In genomic region chr10:98906941-98907549, GRCm38 (mm10) we compare ENCODE assay signal across 15 mouse cellular contexts. TPM values are rescaled to one million over a fixed set of nuclear protein-coding genes. Genes with fewer than 3 reads are reported as not detected.
DNase-seq lines count a peak whose midpoint lies in the region; ATAC-seq lines count a peak whose summit lies in the region.
"Had no signal": no experiment of that assay in that cellular context is flagged by ENCODE, and none has a peak within 500 bp of the region (broad histone marks: within the 10 kb centered on the region; RNA-seq: fewer than 3 reads in every experiment).

No protein-coding gene starts in this region.

- H3K36me3 ChIP-seq in liver, embryonic 11.5 days (ENCODE audit: control insufficient read depth, insufficient read depth, low read length): no peaks in the 10 kb centered on the region
- H3K36me3 ChIP-seq: embryonic facial prominence, embryonic 13.5 days; forebrain, embryonic 10.5 days; limb, embryonic 15.5 days; midbrain, embryonic 12.5 days had no signal

- peaks cover 23% of the 10 kb centered on the region for H3K4me1 ChIP-seq in liver, embryonic 11.5 days (replicated peaks; ENCODE audit: control insufficient read depth, insufficient read depth, low read length)
- H3K4me1 ChIP-seq: embryonic facial prominence, embryonic 13.5 days; forebrain, embryonic 10.5 days; limb, embryonic 15.5 days; midbrain, embryonic 12.5 days had no signal

- 50% methylated on average over 5 of the region's 5 CpGs for WGBS in liver, embryonic 11.5 days

- no peaks in the 10 kb centered on the region for H3K27me3 ChIP-seq in liver, embryonic 11.5 days (replicated peaks; ENCODE audit: control insufficient read depth, insufficient read depth, low read length)
- H3K27me3 ChIP-seq: embryonic facial prominence, embryonic 13.5 days; limb, embryonic 15.5 days; midbrain, embryonic 12.5 days had no signal

- peak; percentile 27 for ATAC-seq in liver, embryonic 11.5 days (replicated peaks; ENCODE audit: low FRiP score)

- H3K4me3 ChIP-seq in liver, embryonic 11.5 days (ENCODE audit: low read depth, low read length): no peak overlapping the region
- H3K4me3 ChIP-seq: embryonic facial prominence, embryonic 13.5 days; forebrain, embryonic 10.5 days; limb, embryonic 15.5 days; midbrain, embryonic 12.5 days had no signal

- no peaks in the 10 kb centered on the region for H3K9me3 ChIP-seq in liver, embryonic 11.5 days (ENCODE audit: control insufficient read depth, low read length)
- H3K9me3 ChIP-seq: embryonic facial prominence, embryonic 13.5 days; forebrain, embryonic 10.5 days; limb, embryonic 15.5 days; midbrain, embryonic 12.5 days had no signal

- no peak overlapping the region for H3K9ac ChIP-seq in liver, embryonic 11.5 days (ENCODE audit: low read depth, low read length)
- H3K9ac ChIP-seq: embryonic facial prominence, embryonic 13.5 days; limb, embryonic 15.5 days; midbrain, embryonic 12.5 days had no signal

- peak; percentile 31 for DNase-seq in layer of hippocampus, adult 9-11 months
- DNase-seq in layer of hippocampus, postnatal 36 days: no peak
- peak; percentile 71 for DNase-seq in brain, adult 2 months (ENCODE audit: low read depth, low spot score)
- no peak for DNase-seq in liver, embryonic 11.5 days (ENCODE audit: low spot score)
- peak; percentile 42 for DNase-seq in lung, postnatal 25 days (ENCODE audit: low spot score)
- no peak for DNase-seq in gastrocnemius, adult 8-10 months (ENCODE audit: low spot score in 2 of 2)
- no peak for DNase-seq in urinary bladder, postnatal 4 days (ENCODE audit: low spot score in 2 of 2)
- DNase-seq: adrenal gland, postnatal 14 days; cerebellum, postnatal 25 days; thymus, postnatal 36 days had no signal

- no peak overlapping the region for H3K4me2 ChIP-seq in liver, embryonic 11.5 days
- H3K4me2 ChIP-seq: embryonic facial prominence, embryonic 13.5 days; limb, embryonic 15.5 days; midbrain, embryonic 12.5 days had no signal

- peak overlapping the region; percentile 86; the same call in 1 of the 2 replicates for H3K27ac ChIP-seq in liver, embryonic 11.5 days (ENCODE audit: low read depth, low read length)
- H3K27ac ChIP-seq: embryonic facial prominence, embryonic 13.5 days; forebrain, embryonic 10.5 days; kidney, postnatal 0 days; limb, embryonic 15.5 days; midbrain, embryonic 12.5 days had no signal

RNA-seq across cellular contexts. Expression of gene Atp2b1, which starts 7.2 kb away (rescaled TPM):
- 1,000 to 10,000 TPM; 1,023 to 1,033 TPM for total RNA-seq in layer of hippocampus, postnatal 36 days (2021)
- 67.4 and 71.9 TPM in 2 replicates for polyA plus RNA-seq in liver, embryonic 11.5 days (2014; fragmentation: Nextera tagmentation; extraction: Ambion mirVana)
- total RNA-seq in gastrocnemius, adult 8-10 months (2022): 10 to 100 TPM; 61.9 to 75.9 (median 73.7) TPM

Comparison
In these comparisons a context has a peak if more than half of its experiments do, and no peak if none do; other contexts are left out.
1. DNase-seq: peak in layer of hippocampus, adult 9-11 months (single experiment), brain, adult 2 months (single experiment) and lung, postnatal 25 days (single experiment); none in layer of hippocampus, postnatal 36 days (0 of 2), liver, embryonic 11.5 days (single experiment), gastrocnemius, adult 8-10 months (0 of 2) and urinary bladder, postnatal 4 days (0 of 2).
2. RNA of gene Atp2b1, which starts 7.2 kb away (total RNA-seq): 1,023 to 1,033 TPM in layer of hippocampus, postnatal 36 days; 61.9 to 75.9 TPM in gastrocnemius, adult 8-10 months; every median in the first group is over 10 times any median in the second.